In the genomic region with DNA sequence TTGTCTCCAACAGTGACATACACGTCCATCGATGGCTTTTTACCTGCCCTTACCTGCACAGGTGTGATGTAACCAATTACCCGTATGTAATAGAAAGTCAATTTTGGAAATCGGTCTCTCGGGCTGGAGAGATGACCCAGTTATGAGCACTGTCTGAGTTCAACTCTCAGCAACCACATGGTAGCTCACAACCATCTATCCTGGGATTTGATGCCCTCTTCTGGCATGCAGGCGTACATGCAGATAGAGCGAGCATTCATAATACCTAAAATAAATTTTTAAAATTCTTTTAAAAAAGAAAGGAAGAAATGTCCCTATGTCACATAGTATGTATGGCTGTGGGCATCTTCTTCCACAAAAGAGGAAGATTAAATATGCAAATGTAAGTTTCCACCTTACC, we compare ENCODE assay signal across 18 mouse cellular contexts. TPM values are rescaled to one million over a fixed set of nuclear protein-coding genes. Genes with fewer than 3 reads are reported as not detected.
DNase-seq lines count a peak whose midpoint lies in the region; ATAC-seq and TF ChIP-seq lines count a peak whose summit lies in the region.
"Had no signal": no experiment of that assay in that cellular context is flagged by ENCODE, and none has a peak within 500 bp of the region (broad histone marks: within the 10 kb centered on the region; RNA-seq: fewer than 3 reads in every experiment).

No protein-coding gene starts in this region.

- ATAC-seq in kidney, postnatal 0 days (replicated peaks; ENCODE audit: low FRiP score, low read depth), result no peak

- no peak overlapping the region for H3K9ac ChIP-seq in kidney, postnatal 0 days (ENCODE audit: low read depth, low read length)
- H3K9ac ChIP-seq: lung, embryonic 15.5 days; midbrain, embryonic 12.5 days; neural tube, embryonic 13.5 days had no signal

- DNase-seq in cerebellum, adult 2 months, result no peak
- DNase-seq in cerebellum, postnatal 10 days, result no peak
- DNase-seq in kidney, postnatal 0 days (ENCODE audit: low spot score), result peak; percentile 16
- DNase-seq in kidney, postnatal 25 days, result no peak
- DNase-seq in 3T3-L1 (ENCODE audit: low read depth, low spot score), result peak; percentile 40
- DNase-seq in NIH3T3 (ENCODE audit: low read depth), result peak; percentile 24
- no peak for DNase-seq in testis, postnatal 10 days (ENCODE audit: low spot score)
- DNase-seq in right cerebral cortex, postnatal 10 days (ENCODE audit: low spot score in 2 of 2), result no peak
- DNase-seq: adrenal gland, postnatal 36 days; B cell, adult 2 months; cerebellum, adult 18-20 months; gastrocnemius, adult 2 months; thymus, postnatal 14 days had no signal

- no peaks in the 10 kb centered on the region for H3K4me1 ChIP-seq in cerebellum, adult 2 months (ENCODE audit: control insufficient read depth, insufficient read depth, low read length)
- no peaks in the 10 kb centered on the region for H3K4me1 ChIP-seq in kidney, postnatal 0 days (replicated peaks; ENCODE audit: insufficient read depth, low read length)

- 62% methylated on average over 7 of the region's 7 CpGs for WGBS in cerebellum, adult 2 months
- WGBS in kidney, postnatal 0 days, result 69% methylated on average over 7 of the region's 7 CpGs

- no peaks in the 10 kb centered on the region for H3K27me3 ChIP-seq in cerebellum, adult 2 months (ENCODE audit: control insufficient read depth, insufficient read depth, low read length)
- H3K27me3 ChIP-seq in kidney, postnatal 0 days (ENCODE audit: insufficient read depth, low read length), result no peaks in the 10 kb centered on the region

- no peak for TF ChIP-seq POLR2A in cerebellum, adult 2 months (IDR thresholded peaks at IDR 0.05; ENCODE audit: borderline replicate concordance, insufficient read depth, low read length)

- no peaks in the 10 kb centered on the region for H3K9me3 ChIP-seq in kidney, postnatal 0 days (replicated peaks; ENCODE audit: low read length)
- H3K9me3 ChIP-seq: forebrain, embryonic 10.5 days; lung, embryonic 15.5 days; midbrain, embryonic 12.5 days; neural tube, embryonic 13.5 days had no signal

- H3K4me2 ChIP-seq in kidney, postnatal 0 days (ENCODE audit: low read length), result no peak overlapping the region
- H3K4me2 ChIP-seq: lung, embryonic 15.5 days; midbrain, embryonic 12.5 days; neural tube, embryonic 13.5 days had no signal

- no peak overlapping the region for H3K27ac ChIP-seq in cerebellum, adult 2 months (ENCODE audit: insufficient read depth, low read length)
- H3K27ac ChIP-seq in kidney, postnatal 0 days, result no peak overlapping the region
- H3K27ac ChIP-seq: forebrain, embryonic 10.5 days; gastrocnemius, adult 2 months; limb, embryonic 10.5 days; lung, embryonic 15.5 days; midbrain, embryonic 12.5 days; neural tube, embryonic 13.5 days had no signal

- H3K4me3 ChIP-seq in cerebellum, adult 2 months (replicated peaks; ENCODE audit: insufficient read depth, low read depth, low read length), result no peak overlapping the region
- H3K4me3 ChIP-seq in kidney, postnatal 0 days (replicated peaks; ENCODE audit: low read depth, low read length), result no peak overlapping the region
- H3K4me3 ChIP-seq: forebrain, embryonic 10.5 days; gastrocnemius, adult 2 months; limb, embryonic 10.5 days; lung, embryonic 15.5 days; midbrain, embryonic 12.5 days; neural tube, embryonic 13.5 days had no signal

- peak; percentile 22; the same call in 1 of the 2 replicates for TF ChIP-seq CTCF in cerebellum, adult 2 months (IDR thresholded peaks at IDR 0.05; ENCODE audit: borderline replicate concordance, insufficient read depth, low read depth, low read length)
- TF ChIP-seq CTCF in kidney, postnatal 0 days (IDR thresholded peaks at IDR 0.05; ENCODE audit: low read depth), result peak; percentile 57

- no peaks in the 10 kb centered on the region for H3K36me3 ChIP-seq in kidney, postnatal 0 days (ENCODE audit: insufficient read depth, low read length)
- H3K36me3 ChIP-seq: forebrain, embryonic 10.5 days; limb, embryonic 10.5 days; lung, embryonic 15.5 days; midbrain, embryonic 12.5 days; neural tube, embryonic 13.5 days had no signal

RNA-seq across cellular contexts. Expression of a gene that starts 5.3 kb away (rescaled TPM):
- polyA plus RNA-seq in cerebellum, adult 2 months (2012; rRNA removed), result 69.9 and 72.8 TPM in 2 replicates
- polyA plus RNA-seq in kidney, postnatal 0 days (2015; fragmentation: Nextera tagmentation; extraction: Ambion mirVana), result 22.6 and 22.8 TPM in 2 replicates

Comparison
In these comparisons a context has a peak if more than half of its experiments do, and no peak if none do; other contexts are left out.
1. DNase-seq: peak in kidney, postnatal 0 days (single experiment), 3T3-L1 (single experiment) and NIH3T3 (single experiment); none in cerebellum, adult 2 months (0 of 2), cerebellum, postnatal 10 days (0 of 2), kidney, postnatal 25 days (0 of 2), testis, postnatal 10 days (single experiment) and right cerebral cortex, postnatal 10 days (0 of 2).